Mouse (Mus musculus): Measurements from ENCODE around the gene Arid5a.

Gene Arid5a

GRCm38 (mm10) chr1:36368969-36369645, 61.6 kb downstream of the Arid5a start, which contains the start of gene Kansl3:
Gene Kansl3 (minus strand): TSS chr1:36369181.
- in situ Hi-C loops (cut with MboI; ENCODE audit: low pct_unique_long_range_greater_than_20kb in 1 of 2, low sequenced_read_pairs in 2 of 2, unreplicated experiment in 1 of 2) = no loop called here

DNA sequence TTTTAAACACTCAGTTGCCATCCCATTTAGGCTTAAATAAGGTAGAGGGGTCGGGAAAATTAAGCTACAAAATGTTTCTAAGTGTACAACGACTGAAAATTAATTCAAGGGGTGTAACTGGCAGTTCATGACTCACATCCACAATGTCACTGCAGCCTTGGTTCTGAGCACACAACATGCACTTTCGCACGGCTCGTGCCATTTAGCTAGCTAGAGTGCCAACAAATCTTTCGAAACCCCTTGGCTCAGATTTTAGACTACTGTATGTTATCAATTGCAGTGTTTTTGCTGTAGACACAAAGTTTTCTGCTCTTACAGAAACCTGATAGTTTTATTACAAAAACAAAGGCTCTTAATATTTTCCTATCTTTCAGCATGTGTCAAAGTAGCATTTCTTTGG, 63.4 kb downstream of the Arid5a start:
- in situ Hi-C loops (cut with MboI; ENCODE audit: low pct_unique_long_range_greater_than_20kb in 1 of 2, low sequenced_read_pairs in 2 of 2, unreplicated experiment in 1 of 2) = no loop called here

GRCm38 (mm10) chr1:36371934-36372845, 64.7 kb downstream of the Arid5a start, which contains the start of gene Fer1l5:
Gene Fer1l5 (plus strand): TSS chr1:36372291.
- in situ Hi-C loops (cut with MboI; ENCODE audit: low pct_unique_long_range_greater_than_20kb in 1 of 2, low sequenced_read_pairs in 2 of 2, unreplicated experiment in 1 of 2) = no loop called here
